Mouse (Mus musculus) testis, adult 2 months (tissue): ENCODE results near the gene Psme2b.

ENCODE experiments used
- CTCF ChIP-seq: fragments of 200-500 bp; IDR thresholded peaks from 2 replicates; pipeline ENCODE4 v1.5.1; 2012; ENCODE audit warnings: low read depth, mild to moderate bottlenecking, inconsistent platforms, low read length, moderate library complexity; ENCODE audit not compliant: control insufficient read depth, insufficient read depth, insufficient replicate concordance
- POLR2A ChIP-seq: fragments of 200-500 bp; IDR thresholded peaks from 2 replicates; pipeline ENCODE4 v1.6.1; 2012; ENCODE audit warnings: low read depth, mild to moderate bottlenecking, inconsistent platforms, low read length, moderate library complexity; ENCODE audit not compliant: control insufficient read depth

- TF ChIP-seq CTCF, result no peak
- TF ChIP-seq POLR2A, result no peak
These were observed 47.1 kb downstream of the Psme2b start for GRCm38 (mm10) chr11:48898812-48899431.
